Mouse (Mus musculus): ENCODE measurements around the gene Olfr558.

Olfr558 gene

GRCm38 (mm10) chr7:102701915-102702314 is at the start of gene Olfr558:
TSS of gene Olfr558 (plus strand) at chr7:102702215.
- DNase-seq (ENCODE audit: extremely low spot score, low read depth, low spot score), result no peak

- no peak for DNase-seq (ENCODE audit: extremely low spot score, low read depth, low spot score)
These were observed 43.5 kb upstream of the Olfr558 start, which contains the start of gene Olfr555 for GRCm38 (mm10) chr7:102658523-102658922. TSS of gene Olfr555 (plus strand) at chr7:102658823.

GRCm38 (mm10) chr7:102664599-102664998 is 37.4 kb upstream of the Olfr558 start, which contains the start of gene Olfr556:
TSS of gene Olfr556 (plus strand) at chr7:102664899.
- no peak for DNase-seq (ENCODE audit: extremely low spot score, low read depth, low spot score)

- no peak for DNase-seq (ENCODE audit: extremely low spot score, low read depth, low spot score)
These were observed 36.6 kb upstream of the Olfr558 start for GRCm38 (mm10) chr7:102665378-102665777.

GRCm38 (mm10) chr7:102676225-102676624 is 25.8 kb upstream of the Olfr558 start:
- no peak for DNase-seq (ENCODE audit: extremely low spot score, low read depth, low spot score)

GRCm38 (mm10) chr7:102681916-102682315 is 20.1 kb upstream of the Olfr558 start:
- DNase-seq (ENCODE audit: extremely low spot score, low read depth, low spot score), result no peak

GRCm38 (mm10) chr7:102686944-102687501 is 15.0 kb upstream of the Olfr558 start, which contains the start of gene Trim68:
TSS of gene Trim68 (minus strand) at chr7:102687327.
- DNase-seq (ENCODE audit: extremely low spot score, low read depth, low spot score), result peak; percentile 39

GRCm38 (mm10) chr7:102695358-102696125 is 6.5 kb upstream of the Olfr558 start, which contains the start of gene Olfr557:
TSS of gene Olfr557 (plus strand) at chr7:102695910.
- DNase-seq (ENCODE audit: extremely low spot score, low read depth, low spot score), result peak; percentile 18

- DNase-seq (ENCODE audit: extremely low spot score, low read depth, low spot score), result no peak
These were observed 3.6 kb upstream of the Olfr558 start for GRCm38 (mm10) chr7:102698461-102698860.

- DNase-seq (ENCODE audit: extremely low spot score, low read depth, low spot score), result no peak
These were observed 17.0 kb downstream of the Olfr558 start, which contains the start of gene Olfr33 for GRCm38 (mm10) chr7:102718970-102719369. TSS of gene Olfr33 (minus strand) at chr7:102719070.

- no peak for DNase-seq (ENCODE audit: extremely low spot score, low read depth, low spot score)
These were observed 25.4 kb downstream of the Olfr558 start, which contains the start of gene Olfr559 for GRCm38 (mm10) chr7:102727391-102727790. TSS of gene Olfr559 (minus strand) at chr7:102727491.

GRCm38 (mm10) chr7:102733793-102734192 is 31.8 kb downstream of the Olfr558 start:
- DNase-seq (ENCODE audit: extremely low spot score, low read depth, low spot score), result no peak

GRCm38 (mm10) chr7:102737705-102738104 is 35.7 kb downstream of the Olfr558 start:
- no peak for DNase-seq (ENCODE audit: extremely low spot score, low read depth, low spot score)

- DNase-seq (ENCODE audit: extremely low spot score, low read depth, low spot score), result no peak
These were observed 50.1 kb downstream of the Olfr558 start for GRCm38 (mm10) chr7:102752086-102752485.

GRCm38 (mm10) chr7:102759266-102759665 is 57.3 kb downstream of the Olfr558 start, which contains the start of the genes Olfr560 and Olfr78:
TSS of gene Olfr560 (minus strand) at chr7:102759366.
TSS of gene Olfr78 (minus strand) at chr7:102759471.
- no peak for DNase-seq (ENCODE audit: extremely low spot score, low read depth, low spot score)

Data from hindlimb bud, embryonic 11.5 days (tissue).